Mouse (Mus musculus): ENCODE measurements around the gene Sdk2.
A peak's percentile ranks its signal among the peaks of the same experiment; 100 is the strongest.

Gene Sdk2

GRCm38 (mm10) chr11:113786395-113786794, 280.5 kb downstream of the Sdk2 start:
- DNase-seq = no peak

- peak; percentile 63 for DNase-seq
Measured at GRCm38 (mm10) chr11:113785406-113786171, 281.3 kb downstream of the Sdk2 start.

GRCm38 (mm10) chr11:113784656-113785396, 282.0 kb downstream of the Sdk2 start:
- DNase-seq = no peak

- no peak for DNase-seq
Measured at GRCm38 (mm10) chr11:113782496-113782895, 284.4 kb downstream of the Sdk2 start.

GRCm38 (mm10) chr11:113782006-113782405, 284.8 kb downstream of the Sdk2 start:
- no peak for DNase-seq

- DNase-seq = peak; percentile 55
Measured at GRCm38 (mm10) chr11:113779680-113780041, 287.2 kb downstream of the Sdk2 start.

GRCm38 (mm10) chr11:113778733-113779679, 287.8 kb downstream of the Sdk2 start:
- no peak for DNase-seq

- DNase-seq = no peak
Measured at GRCm38 (mm10) chr11:113777878-113778464, 288.9 kb downstream of the Sdk2 start.

GRCm38 (mm10) chr11:113776851-113777511, 289.9 kb downstream of the Sdk2 start:
- DNase-seq = no peak

GRCm38 (mm10) chr11:113774773-113775172, 292.1 kb downstream of the Sdk2 start:
- DNase-seq = no peak

GRCm38 (mm10) chr11:113773191-113773590, 293.7 kb downstream of the Sdk2 start:
- no peak for DNase-seq

GRCm38 (mm10) chr11:113771187-113771586, 295.7 kb downstream of the Sdk2 start:
- DNase-seq = no peak

GRCm38 (mm10) chr11:113768356-113768755, 298.5 kb downstream of the Sdk2 start:
- no peak for DNase-seq

GRCm38 (mm10) chr11:113767285-113767684, 299.6 kb downstream of the Sdk2 start:
- no peak for DNase-seq

GRCm38 (mm10) chr11:113766284-113766985, 300.4 kb downstream of the Sdk2 start:
- no peak for DNase-seq

- no peak for DNase-seq
Measured at GRCm38 (mm10) chr11:113764132-113764849, 302.6 kb downstream of the Sdk2 start.

GRCm38 (mm10) chr11:113763449-113763848, 303.4 kb downstream of the Sdk2 start:
- DNase-seq = no peak

GRCm38 (mm10) chr11:113762136-113762797, 304.6 kb downstream of the Sdk2 start:
- no peak for DNase-seq

- no peak for DNase-seq
Measured at GRCm38 (mm10) chr11:113761646-113762045, 305.2 kb downstream of the Sdk2 start.

- DNase-seq = no peak
Measured at GRCm38 (mm10) chr11:113760476-113760875, 306.4 kb downstream of the Sdk2 start.

All from thymus, postnatal 14 days (tissue).